Mouse (Mus musculus): ENCODE results near the gene Hbp1. TPM values are rescaled to one million over a fixed set of nuclear protein-coding genes. Genes with fewer than 3 reads are reported as not detected.

The Hbp1 gene
- 63.3 TPM for polyA plus RNA-seq (2014; fragmentation: Illumina TruSeq; extraction: RNeasy Lipid Tissue Mini Kit (QIAGEN cat#74804); ENCODE audit: low read depth, low replicate concordance)

GRCm38 (mm10) chr12:31949759-31950658, at the start of gene Hbp1:
Gene Hbp1 (minus strand): TSS chr12:31950535.

Other genes starting within 250 kb of the Hbp1 start
- gene Gpr22, start 236.6 kb downstream of the Hbp1 start, polyA plus RNA-seq (2014; fragmentation: Illumina TruSeq; extraction: RNeasy Lipid Tissue Mini Kit (QIAGEN cat#74804); ENCODE audit: low read depth, low replicate concordance), result 23.7 TPM
- 6.2 TPM for gene Prkar2b, start 110.8 kb upstream of the Hbp1 start, polyA plus RNA-seq (2014; fragmentation: Illumina TruSeq; extraction: RNeasy Lipid Tissue Mini Kit (QIAGEN cat#74804); ENCODE audit: low read depth, low replicate concordance)

Data from heart, adult 10 weeks (tissue).